Mouse (Mus musculus) kidney, adult 18-20 months (tissue): ENCODE measurements around the gene Lsg1.

Experiments used
- DNase-seq: peaks from one replicate; pipeline ENCODE4 v3.0.0; 2021

Gene Lsg1

GRCm38 (mm10) chr16:30587494-30588327 is at the start of gene Lsg1:
Lsg1 (minus strand) TSS chr16:30587592.
- DNase-seq = peak; percentile 81

GRCm38 (mm10) chr16:30633906-30634746 is 46.7 kb upstream of the Lsg1 start:
- no peak for DNase-seq

- no peak for DNase-seq
These were observed 42.1 kb upstream of the Lsg1 start for GRCm38 (mm10) chr16:30629509-30629908.

DNA sequence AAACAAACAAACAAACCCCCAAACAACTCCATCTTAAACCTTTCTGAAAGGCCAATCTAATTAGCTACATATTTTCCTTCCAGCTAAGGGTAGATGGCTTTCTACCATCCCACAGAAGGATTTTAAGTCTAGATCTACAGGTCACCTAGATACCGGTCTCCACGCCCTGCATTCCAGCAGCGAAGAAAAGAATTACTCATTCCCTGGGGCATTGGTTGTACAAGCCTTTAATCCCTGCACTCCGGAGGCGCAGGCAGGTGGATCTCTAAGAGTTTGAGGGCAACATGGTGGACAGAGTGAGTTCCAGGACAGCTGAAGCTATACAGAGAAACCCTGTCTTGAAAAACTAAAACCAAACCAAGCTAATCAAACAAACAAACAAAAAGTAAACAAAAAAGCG is 41.0 kb upstream of the Lsg1 start:
- DNase-seq = no peak

DNA sequence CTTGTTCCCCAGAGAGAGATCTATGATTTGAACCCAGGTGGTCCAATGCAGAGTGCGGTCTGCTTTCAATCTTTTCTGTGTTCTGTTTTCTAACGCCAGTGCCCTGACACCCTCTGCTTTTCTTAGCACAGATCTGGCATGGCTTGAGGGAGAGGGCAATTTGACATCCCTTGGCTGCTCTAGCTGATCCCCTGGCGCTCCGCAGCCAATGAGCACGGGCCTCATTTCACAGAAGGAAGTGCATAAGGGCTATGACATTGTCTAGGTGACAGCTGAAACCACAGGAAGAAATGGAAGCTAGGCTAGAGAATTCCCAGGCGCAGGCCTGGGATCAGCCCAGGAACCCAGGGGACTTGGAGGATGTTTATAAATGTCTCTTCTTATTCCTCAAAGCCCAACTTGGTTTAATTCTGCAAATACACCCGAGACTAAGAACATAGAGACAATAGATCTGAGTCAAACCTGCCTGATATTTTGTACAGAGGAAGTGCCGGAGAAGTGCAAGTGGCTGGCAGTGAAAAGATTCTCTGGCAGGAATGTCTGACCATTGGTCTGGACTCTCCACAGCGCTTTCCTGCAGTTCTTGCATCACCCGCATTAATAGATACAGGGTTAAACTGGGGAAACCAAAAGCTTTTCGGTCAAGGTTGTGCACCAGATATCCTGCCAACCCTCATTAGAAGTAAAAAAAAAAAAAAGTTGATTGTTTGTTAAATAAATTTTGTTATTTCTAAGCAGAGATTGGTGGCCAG is 40.4 kb upstream of the Lsg1 start:
- DNase-seq = no peak

DNA sequence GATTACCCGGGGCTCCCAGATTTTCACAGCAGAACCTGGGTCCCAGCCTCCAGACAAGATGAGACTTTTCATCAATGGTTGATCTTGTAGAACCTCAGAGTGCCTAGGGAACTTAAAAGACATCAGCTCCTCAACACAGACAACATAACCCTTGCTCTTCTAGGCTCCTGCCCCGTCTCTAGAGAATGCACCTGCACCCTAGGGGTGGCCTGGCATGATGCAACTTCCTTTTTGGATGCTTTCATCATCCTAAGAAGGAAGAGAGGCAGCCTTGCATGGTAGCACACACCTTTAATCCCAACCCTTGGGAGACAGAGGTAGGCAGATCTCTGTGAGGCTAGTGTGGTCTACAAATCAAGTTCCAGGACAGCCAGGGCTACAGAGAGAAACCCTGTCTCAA is 37.2 kb upstream of the Lsg1 start:
- no peak for DNase-seq

DNA sequence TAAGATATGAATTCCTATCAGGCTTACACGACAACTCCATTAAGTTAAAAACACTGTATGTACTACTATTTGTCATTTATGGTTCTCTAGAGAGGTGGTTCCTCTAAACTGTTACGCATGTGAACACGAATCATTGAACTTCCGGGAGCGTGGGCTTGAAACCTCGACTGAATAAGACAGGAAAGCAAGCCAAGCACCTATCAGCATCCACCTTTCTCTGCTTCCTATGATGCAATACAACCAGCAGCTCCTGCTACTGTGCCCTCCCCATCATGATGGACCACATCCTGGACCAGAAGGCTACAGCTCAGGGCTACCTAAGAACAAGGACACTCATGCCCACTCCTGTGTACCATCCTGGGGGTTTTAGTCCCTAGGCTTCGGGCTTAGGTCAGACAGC is 36.3 kb upstream of the Lsg1 start:
- DNase-seq = no peak

DNA sequence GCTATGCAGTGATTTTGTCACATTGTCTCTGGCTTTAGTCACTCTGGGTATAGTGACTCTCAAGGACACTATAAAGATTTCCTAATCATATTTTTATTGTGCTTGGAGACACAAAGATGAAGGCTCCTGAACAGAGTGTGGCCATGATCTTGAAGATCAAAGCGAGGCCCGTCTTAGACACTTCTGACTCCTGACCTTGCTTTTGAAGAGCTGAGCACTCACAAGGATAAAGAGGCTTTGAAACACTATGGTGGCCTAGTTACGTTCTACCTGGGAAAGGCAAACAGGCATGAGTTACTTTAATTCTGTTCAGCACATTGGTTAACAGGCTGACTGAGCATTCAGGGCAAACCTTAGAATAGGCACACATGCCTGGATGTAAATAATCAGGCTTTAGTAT is 28.9 kb upstream of the Lsg1 start:
- no peak for DNase-seq

GRCm38 (mm10) chr16:30614705-30615317 is 27.4 kb upstream of the Lsg1 start:
- no peak for DNase-seq

DNA sequence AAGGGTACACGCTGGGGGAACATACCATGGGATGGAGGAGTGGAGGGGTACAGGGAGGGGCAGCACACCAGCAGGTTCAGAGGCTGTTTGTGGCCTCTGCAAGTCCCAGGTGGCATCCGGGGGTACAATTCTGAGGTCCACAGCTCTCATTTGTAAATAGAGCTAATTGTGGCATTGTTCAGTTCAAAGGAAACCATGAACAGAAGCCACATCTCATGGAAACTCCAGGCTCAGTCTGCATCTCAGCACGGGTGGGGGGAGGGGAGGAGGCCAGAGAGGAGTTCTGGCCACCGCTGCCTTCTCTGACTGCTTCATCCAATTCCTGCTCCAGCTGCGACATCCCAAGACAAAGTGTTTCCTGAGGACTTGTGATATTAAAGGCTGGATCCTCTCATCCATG is 26.7 kb upstream of the Lsg1 start:
- DNase-seq = no peak

DNA sequence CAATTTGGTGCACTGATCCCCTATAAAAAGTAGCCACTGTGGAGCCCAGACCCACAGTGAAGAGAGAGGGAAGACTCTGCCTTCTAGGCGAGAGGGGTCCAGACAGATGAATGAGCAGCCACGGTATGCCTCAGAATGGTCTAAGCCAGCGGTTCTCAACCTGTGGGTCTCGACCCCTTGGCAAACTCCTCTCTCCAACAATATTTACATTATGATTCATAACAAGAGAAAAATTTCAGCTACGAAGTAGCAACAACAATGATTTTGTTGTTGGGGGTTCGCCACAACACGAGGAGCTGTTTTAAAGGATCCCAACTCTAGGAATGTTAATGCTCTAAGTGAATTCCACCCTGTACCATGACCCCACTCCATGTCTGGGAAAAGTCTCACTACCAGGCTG is 25.7 kb upstream of the Lsg1 start:
- no peak for DNase-seq

- no peak for DNase-seq
These were observed 23.9 kb upstream of the Lsg1 start for GRCm38 (mm10) chr16:30611331-30611730.

DNA sequence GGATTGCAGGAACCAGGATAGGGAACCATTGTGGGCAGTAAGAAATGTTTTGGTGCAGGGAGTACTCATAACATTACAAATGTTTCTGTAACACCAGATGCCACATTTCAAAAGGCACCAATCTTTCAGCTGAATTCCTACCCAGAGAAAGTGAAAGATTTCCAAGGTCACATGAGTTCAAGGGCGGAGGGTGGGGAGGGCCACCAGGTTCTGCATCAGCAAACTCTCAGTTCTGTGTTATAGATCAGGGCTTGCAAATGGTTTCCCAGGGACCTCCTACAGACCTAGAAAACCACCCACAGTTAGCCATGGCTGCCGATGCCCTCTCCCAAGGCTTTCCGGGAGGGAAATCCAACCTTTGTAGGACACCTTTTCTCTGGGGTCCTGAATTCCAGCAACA is 20.5 kb upstream of the Lsg1 start:
- no peak for DNase-seq

DNA sequence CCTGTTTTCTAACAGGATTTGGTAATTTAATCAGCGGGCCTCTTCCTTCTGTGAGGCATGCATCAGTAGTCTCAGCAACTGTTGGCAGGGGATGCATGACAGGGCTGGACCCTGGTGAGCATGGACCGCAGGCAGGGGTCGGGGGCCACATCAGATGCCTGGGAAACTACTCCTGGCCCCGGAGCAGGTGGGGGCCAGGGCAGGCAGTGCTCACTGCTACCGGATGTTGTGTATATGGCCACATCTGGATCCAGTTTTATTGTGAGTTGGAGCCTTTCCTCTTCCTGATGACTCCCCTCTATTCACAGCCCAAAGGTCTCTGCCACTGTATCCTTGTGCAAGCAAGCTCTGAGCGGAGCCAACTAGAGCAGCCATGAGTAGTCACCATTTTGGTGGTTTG is 18.1 kb upstream of the Lsg1 start:
- DNase-seq = no peak

- no peak for DNase-seq
These were observed 17.4 kb upstream of the Lsg1 start for GRCm38 (mm10) chr16:30604807-30605137.

DNA sequence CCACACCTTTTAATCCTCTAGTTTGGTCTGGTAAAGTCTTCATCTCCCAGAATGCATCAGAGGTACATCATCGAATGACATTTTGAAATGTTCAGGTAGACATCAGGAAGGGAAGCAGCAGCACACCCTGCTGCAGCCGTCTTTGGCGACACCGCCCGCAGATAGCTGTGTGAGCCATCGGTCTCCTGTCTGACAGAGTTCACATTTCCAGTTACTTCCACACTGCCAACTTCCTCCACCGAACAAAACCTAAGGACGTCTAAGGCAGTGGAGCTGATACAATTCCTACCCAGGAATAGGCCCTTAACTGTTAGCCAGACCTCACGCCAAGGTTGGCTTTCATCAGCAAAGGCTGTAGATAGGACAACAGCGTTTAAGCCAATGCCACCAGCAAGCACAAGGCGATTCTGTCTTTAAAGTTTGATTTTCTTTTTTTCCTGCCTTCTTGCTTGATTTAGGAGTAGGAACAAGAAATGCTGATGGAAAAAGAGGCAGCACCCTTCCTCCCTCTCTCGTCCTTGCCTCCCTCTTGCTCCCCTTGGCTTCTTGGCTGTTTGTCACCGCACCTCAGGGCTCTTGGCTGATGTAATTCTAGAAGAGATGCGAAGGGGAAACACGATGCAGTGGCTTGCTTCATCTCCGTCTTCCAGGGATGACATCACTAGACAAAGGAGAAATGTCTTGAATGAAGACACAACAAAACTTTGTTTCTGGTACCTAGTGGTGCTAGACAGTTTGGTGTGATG is 16.8 kb upstream of the Lsg1 start:
- no peak for DNase-seq

DNA sequence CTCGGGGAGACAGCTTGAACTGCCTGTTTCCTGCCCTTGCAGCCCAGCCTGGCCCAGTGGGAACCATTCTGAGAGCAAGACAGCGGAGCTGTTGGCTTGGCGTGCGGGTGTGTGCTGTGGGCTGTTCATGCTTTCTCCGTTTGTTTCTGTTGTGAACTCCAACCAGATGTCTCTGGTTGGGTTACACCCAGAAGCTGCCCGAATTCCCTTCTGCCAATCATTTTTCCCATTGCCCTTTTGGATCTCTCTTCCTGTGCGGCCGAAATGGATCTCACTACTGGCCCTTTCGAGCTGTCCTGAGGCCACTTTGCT is 16.1 kb upstream of the Lsg1 start:
- DNase-seq = no peak

DNA sequence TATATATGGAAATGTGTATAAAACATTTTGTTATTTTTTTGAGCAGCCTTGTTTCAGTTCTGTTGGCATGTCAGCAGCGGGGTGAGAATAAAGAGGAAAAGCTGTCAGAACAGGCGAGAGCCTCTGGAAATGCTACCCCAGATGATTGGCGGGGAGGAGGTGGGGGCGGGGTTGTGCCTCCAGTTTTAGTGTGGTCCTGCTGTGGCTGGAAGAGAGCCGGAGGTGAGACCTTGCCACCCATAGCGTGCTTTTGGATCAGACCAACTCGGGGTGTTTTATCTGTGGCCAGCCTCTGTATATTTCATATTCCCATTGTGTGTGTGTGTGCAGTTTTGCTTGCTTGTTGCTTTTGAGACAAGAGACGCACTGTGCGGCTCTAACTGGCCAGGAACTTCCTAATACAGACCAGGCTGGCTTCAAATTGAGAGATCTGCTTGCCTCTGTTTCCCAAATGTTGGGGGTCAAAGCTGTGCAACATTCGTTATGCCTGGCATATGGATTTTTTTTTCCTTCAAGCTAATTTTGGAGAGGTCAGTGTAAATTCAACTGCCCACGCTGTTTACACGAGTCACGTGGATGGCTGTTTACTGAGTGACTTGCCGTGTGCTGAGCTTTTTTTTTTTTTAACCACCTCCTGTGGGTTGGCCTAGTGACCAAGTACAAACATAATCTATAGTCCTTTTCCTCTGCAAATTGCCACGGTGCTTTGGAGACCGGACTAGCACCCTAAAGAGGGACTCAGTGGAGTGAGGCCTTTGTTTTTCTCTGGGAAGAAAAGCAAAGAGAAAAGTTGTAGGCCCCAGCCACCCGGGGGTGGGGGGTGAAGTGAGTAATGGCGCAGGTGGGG is 15.5 kb upstream of the Lsg1 start:
- DNase-seq = no peak

DNA sequence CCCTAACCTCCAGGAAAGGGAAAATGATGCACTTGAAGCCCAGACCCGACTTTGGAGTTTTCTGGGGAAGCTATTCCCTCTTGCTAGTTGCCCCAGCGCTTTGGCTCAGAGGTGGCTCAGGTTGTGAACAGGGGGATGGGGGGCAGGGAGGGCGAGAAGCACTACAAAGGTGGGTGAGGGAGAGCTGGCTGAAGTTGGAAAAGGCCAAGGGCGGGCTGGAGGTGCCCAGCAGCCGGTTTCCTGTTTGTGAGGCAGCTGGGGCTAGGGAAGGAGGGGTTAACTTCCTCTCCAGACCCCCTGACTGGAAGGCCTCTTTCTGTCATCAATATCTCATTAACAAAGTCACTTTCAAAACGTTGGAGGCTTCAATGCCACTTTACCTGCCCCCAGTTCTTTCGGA is 14.6 kb upstream of the Lsg1 start:
- peak; percentile 27 for DNase-seq

DNA sequence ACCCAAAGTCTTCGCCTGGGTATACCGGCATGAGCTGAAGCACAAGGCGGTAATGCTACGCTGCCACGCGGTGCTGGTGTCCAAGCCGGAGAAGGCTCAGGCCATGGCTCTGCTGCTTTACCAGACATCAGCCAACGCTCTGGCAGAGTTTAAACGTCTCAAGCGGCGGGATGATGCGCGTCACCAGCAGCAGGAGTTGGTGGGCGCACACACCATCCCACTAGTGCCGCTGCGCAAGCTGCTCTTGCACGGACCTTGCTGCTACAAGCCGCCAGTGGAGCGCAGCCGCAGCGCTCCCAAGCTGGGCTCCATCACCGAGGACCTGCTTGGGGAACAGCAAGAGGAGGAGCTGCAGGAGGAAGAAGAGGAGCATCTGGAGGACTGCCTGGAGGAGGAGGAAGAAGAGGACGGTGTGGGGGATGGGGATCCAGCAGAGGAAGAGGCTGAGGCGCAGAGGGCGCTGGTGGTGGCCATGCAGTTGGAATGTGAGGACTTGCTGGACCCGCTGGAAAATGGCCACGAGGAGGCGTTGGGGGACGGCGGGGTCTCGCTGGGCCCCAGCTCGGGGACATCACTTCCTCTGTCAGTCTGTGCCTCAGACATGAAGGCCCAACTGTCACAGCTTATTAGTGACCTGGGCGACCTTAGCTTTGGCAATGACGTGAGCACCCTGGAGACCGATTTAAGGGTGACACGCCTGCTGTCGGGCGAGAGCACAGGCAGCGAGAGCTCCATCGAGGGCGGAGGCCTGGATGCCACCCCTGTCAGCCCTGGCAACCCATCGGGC is 13.8 kb upstream of the Lsg1 start:
- peak; percentile 65 for DNase-seq
